Mouse (Mus musculus) adipocyte (in vitro differentiated cells): Measurements from ENCODE around the gene Cabp1.
"Not testable (repeated sequence)": the region's sequence is repeated elsewhere in the genome, so short reads cannot be mapped to it uniquely, and the experiment has no call there.

Source experiments
- DNase-seq: peaks from one replicate; pipeline ENCODE4 v3.0.0-alpha.2; 2016; ENCODE audit warnings: low spot score

The Cabp1 gene

DNA sequence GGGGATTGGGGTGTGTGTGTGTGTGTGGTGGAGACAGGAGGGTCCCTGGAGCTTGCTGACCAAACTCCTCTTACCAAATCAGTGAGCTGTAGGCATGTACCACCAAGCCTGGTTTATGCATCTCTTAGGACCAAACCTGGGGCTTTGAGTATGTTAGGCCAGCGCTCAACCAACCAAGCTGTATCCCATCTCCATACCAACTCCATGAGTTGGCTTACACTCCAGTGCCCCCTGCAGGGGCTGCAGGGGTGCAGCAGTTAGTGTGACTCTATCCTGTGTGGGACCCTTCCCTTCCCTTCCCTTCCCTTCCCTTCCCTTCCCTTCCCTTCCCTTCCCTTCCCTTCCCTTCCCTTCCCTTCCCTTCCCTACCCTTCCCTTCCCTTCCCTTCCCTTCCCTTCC lies 19.6 kb downstream of the Cabp1 start:
- no peak for DNase-seq

DNA sequence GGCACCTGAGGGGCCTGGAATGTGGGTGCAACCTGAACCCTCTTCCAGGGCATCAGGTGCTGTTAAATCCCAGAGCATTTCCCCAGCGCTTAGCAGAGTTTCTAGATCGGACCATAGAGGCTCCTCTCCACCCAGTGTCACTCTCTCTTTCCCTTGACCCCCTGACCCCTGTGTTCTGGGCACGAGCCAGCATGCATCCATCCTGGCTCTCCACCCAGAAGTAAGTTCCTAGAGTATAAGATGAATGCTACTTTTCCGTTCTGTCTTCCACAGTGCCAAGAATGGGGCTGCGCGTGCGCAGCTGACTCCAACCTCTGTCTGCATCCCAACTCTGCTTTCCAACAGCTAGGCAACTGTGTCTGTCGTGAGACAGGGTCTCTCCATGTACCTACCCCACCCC lies 24.0 kb downstream of the Cabp1 start:
- no peak for DNase-seq

DNA sequence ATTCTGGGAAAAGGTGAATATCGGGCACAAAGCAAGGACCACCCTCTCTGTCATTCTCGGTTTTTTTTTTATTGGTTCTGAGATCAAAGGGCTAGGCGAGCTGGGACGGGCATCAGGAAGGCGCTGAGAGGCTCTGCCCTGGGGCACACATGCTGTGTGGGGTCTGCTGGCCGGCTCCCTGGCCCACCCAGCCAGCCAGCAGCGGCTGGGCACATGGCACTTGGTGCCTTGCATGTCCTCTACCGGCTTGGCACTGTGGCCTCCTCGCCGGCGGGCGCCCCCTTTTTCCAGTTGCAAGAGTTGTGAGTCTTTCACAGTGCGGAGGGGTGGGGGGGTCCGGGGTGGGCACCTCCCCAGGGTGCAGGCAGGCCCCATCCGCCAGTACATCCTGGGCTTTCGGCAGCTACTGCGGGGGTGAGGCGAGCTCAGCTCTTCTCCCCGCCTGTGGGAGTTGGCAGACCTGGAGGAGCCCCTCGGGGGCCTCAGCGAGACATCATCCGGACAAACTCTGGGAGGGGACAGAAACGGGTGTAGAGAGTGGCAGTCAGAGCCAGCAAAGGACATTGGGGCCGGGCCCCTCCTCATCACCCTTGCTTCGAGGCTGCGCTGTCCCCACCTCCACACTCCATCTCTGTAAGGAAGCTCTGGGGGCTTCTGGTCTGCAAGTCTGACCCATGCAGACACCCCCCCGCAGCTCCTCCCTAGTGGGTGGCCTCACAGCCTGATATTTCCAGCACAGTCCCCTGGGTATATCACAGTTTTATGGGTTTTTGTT lies 25.4 kb downstream of the Cabp1 start:
- DNase-seq = no peak

DNA sequence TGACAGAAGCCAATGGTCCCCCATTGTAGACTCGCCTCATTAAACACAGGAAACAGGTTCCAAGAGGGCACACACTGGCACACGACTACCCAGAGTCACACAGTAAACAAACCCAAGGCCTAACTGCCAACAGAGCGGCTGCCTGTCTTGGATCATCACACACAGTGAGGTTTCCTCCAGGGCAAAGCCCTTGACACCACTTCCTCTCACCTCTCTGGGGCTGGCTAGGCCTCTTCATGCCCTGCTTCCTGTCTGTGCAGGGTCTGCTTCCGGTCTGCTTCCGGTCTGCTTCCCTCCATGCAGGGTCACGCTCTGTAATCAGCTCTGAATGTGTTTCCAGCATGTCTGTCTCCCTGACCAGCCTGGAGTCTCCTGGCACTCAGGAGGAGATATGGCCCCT lies 26.8 kb downstream of the Cabp1 start:
- DNase-seq = no peak

DNA sequence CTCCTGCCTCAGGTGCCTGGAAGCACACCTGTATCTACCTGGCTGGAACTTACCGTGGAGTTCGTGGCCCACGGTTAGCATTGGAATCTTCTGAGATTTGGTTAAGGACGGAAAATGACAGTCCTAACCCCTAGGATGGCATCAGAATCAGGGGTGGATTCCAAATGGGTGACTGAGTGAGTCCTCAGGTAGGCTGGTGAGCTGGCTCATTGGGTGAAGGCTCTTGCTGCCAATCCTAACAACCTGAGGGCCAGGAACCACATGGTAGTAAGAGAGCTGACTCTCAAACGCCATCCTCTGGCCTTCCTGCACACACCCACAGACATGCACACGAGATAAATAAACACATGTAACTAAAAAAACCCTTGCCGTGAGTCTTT lies 27.4 kb downstream of the Cabp1 start:
- DNase-seq = no peak

DNA sequence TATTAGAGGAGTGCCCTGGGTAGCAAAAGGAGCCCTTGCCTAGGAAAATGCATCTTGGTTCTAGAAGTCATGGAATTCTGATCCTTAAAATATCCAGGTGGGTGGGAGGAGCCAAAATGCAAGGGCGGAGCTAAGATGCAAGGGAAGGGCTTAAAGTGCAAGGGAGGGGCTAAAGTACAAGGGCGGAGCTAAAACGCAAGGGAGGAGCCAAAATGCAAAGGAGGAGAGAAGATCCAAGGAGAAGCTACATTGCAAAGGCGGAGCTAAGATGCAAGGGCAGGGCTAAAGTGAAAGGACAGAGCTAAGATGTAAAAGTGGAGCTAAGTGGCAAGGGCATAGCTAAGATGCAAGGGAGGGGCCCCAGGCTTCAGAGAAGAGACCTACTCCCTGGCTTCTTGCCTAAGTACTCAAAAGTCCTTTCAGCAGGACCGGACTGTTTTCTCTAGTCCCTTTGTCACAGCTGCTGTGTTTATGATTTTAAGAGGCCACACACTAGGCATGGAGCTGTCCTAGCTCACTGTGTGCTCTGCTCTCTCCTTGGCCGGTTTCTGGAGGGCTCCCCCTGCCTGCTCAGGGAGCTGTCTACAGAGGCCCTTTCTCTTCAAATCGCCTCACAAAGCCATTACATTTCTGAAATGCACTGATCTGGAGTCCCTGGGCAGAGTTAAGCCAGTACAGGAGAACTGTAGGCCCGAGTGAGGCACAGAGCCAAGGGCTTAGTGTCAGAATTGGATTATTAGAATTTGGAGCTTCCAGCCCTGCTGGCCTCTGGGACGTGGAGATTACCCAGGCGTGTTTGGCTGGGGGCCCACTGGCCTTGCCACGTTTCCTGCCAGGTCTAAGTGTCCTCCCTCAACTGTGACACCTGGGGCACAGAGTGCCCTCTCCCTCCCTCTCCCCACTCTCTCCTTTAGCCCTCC lies 28.0 kb downstream of the Cabp1 start:
- DNase-seq = no peak

DNA sequence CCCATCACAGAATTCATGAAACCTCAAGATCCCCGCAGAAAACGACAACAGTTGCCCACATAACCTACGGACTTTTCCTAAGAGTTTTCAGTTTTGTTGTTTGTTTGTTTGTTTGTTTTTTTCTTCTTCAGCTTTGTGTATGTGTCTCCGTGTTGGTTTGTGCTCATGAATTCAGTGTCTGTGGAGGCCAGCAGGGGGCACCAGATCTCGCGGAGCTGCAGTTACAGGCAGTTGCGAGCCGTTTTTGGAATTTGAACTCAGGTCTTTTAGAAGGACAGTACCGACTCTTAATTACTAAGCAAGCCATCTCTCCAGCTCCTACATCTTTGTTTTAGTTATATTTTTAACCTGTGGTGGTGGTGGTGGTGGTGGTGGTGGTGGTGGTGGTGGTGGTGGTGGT lies 28.8 kb downstream of the Cabp1 start:
- no peak for DNase-seq

DNA sequence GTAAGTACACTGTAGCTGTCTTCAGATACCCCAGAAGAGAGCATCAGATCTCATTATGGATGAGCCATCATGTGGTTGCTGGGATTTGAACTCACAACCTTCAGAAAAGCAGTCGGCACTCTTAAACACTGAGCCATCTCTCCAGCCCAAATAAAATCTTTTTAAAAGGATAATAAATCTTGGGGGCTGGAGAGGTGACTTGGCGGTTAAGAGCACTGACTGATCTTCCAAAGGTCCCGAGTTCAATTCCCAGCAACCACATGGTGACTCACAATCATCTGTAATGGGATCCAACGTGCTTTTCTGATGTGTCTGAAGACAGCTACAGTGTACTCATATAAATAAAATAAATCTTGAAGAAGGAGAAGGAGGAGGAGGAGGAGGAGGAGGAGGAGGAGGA lies 29.7 kb downstream of the Cabp1 start:
- DNase-seq = not testable (repeated sequence)

DNA sequence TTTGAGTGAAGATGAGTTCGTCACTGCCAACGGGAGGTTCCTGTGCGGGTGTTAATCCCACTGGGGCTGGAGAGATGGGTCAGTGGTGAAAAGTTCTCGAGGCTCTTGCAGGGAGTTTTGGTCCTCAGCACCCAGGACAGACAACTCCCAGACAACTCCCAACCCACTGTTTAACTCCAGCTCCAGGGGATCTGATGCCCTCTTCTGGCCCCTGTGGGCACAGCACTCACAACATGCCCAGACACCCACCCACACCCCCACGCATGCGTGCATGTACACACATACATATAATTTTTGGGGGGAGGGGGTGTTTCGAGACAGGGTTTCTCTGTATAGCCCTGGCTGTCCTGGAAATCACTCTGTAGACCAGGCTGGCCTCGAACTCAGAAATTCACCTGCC lies 30.6 kb downstream of the Cabp1 start:
- DNase-seq = no peak

DNA sequence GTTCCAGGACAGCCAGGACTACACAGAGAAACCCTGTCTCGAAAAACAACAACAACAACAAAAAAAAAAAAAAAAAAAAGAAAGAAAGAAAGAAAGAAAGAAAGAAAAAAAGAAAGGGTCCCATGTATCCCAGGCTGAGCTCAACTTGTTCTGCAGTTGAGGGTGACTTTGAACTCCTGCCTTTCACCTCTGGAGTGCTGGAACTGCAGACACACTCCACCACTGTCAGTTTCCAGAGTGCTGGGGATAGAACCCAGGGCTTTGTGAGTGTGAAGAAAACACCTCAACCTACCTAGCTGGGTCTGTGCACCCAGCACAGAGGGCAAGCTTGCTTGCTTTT lies 32.3 kb downstream of the Cabp1 start:
- not testable (repeated sequence) for DNase-seq

DNA sequence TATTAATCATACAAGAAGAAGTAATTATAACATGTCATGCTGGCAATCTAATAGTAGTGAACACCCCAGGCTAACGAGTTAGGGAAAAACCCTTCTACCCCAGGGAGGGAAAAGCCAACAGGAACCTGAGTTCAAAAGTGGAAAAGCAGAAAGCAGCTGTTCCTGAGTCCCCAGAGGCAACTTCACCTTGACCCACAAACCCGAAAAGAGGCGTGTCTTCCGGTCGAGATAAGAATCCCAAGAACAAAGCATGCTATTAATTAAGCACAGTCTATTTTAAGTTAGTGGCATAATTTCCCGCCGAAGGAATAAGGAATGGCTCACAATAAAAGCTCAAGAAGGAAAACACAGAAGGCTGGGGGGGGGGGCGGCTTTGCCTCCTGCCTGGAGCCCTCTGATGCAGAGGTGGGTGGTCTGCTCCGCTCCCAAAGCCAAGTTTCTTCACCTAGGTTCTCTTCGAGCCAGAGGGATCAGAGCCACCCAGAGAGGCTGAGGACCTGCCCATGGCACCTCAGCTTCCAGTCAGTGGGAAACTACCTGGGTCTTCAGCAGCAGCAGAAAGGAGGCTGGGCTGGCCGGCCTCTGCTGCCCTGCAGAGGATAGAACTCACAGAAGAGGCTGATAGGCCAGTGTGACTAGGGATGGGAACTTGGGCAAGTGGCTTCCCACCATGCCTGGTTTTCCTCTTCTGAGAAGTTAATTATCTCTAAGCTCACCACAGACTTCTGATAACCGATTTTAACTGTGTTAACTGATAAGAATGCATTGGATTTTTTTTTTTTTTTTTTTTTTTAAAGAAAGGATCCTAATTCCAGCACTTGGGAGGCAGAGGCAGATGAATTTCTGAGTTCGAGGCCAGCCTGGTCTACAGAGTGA lies 32.9 kb downstream of the Cabp1 start:
- no peak for DNase-seq

DNA sequence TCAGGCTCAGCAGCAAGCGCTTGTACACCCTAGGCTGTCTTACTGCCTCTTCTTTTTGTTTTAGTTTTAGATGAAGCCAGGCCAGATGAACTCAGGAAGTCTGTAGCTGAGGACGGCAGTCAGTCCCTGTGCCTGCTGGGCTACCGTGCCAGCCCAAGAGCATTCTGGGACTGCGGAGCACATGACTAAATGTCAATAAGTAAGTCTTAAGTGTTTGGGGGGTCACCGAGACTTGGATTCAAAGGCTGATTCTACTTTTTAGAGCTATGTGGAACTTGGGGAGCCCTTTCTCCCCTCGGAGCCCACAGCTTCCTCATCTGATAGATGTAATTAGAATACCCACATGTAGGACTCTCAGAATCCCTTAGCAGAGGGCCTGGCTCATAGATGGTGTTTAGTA lies 33.5 kb downstream of the Cabp1 start:
- no peak for DNase-seq

DNA sequence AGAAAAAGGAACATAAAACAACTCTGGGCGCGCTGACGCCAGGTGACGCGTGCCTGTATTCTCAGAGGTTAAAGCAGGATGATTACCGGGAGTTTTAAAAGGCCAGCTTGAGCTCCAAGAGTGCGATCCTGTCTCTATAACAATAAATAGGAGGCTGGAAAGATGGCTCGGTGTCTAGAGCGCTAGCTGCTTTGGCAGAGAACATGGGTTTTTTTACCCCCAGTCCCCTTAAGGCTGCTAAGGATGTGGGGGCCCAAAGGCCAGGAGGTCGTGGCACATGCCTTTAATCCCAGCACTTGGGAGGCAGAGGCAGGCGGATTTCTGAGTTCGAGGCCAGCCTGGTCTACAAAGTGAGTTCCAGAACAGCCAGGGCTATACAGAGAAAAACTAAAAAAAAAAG lies 35.0 kb downstream of the Cabp1 start:
- DNase-seq = no peak

DNA sequence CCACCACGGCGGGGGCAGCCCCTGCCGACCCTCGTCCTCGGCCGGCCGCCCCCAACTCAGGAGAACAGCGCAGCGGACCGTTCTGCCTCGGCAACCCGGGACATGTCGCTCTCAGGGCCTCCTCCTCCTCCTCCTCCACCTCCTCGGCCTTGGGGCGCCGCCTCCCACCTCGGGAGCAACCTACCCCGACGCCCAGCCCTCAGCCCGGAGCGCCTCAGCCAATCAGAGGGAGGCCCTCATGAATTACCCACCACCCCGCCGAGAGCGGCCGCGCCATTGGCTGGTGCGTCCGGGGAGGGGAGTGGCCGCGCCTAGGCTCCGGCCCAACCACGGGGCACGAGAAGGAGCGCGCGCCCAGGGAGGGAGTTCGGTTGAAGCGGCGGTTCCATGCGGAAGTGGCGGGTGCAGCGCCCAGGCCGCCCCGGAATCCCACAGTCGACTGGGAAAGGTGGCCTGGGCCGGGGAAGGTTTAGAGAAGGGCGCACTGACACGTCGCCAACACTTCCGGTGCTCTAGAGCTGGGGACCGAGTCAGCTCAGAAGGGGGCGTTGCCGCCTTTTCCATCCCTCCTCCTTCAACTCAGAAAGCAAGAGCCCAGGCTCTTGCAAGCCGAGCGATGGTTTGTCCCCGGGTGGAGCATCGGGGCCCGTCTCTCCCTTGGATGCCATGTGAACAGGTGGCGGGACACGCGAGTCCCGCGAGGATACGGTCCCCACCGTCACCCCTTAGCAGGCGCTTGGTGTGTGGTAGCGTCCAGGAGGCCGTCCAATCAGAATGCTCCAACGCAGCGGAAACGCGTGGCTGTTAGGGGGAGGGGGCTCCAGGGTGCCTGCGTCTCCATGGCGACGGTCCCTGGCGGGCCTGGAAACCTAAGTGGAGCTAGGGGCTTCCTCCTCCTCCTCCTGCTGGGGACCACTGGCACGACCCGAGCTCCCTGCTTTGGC lies 35.9 kb downstream of the Cabp1 start, which contains the start of gene Mlec:
TSS of gene Mlec (minus strand) at position 140 of the 944 bp plus-strand sequence.
- DNase-seq = peak; percentile 99

DNA sequence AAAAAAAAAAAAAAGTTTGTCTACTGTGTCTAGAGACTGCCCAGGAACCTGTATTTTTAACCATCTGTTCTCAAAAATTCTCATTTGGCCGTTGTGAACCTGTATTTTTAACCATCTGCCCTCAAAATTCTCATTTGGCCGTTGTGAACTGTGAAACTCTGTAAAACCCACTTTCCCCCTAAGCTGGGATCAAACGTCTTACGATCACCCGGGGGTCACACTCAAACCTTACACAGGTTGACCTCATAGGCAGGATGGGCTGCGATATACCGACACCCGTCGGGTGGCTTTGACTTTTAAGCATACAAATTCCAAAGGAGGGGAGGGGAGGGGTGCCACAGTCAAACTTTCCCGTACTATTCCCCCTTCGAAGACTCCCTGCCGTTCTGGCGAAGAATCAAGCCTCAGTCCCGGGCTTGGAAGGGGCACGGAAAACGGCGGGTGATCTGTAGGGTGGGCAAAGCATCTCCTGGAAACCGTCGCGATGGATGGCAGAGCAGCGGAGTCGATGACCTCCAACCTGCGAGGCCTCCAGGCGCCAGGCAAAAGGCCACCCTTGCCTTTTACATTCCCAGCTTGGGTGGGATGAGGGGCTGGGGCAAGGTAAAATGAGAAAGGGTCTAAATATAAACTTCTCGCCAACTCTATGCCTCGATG lies 37.1 kb downstream of the Cabp1 start:
- DNase-seq = no peak

DNA sequence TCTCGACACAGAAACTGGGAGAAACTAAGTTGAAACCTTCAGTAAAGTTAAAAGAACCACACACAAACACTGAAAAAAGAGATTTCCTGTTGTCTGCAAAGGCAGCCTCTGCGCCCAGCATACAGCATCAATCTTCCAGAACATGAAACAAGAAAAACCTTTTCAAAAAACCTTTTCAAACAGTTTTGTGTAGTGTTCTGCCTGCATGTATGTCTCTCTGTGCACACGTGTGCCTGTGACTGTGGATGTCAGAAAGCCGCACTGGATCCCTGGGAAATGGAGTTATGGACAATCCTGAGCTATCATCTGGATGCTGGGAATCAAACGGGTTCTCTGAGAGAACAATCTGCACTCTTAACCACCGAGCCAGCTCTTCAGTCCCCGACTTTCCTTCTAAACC lies 37.8 kb downstream of the Cabp1 start:
- no peak for DNase-seq

DNA sequence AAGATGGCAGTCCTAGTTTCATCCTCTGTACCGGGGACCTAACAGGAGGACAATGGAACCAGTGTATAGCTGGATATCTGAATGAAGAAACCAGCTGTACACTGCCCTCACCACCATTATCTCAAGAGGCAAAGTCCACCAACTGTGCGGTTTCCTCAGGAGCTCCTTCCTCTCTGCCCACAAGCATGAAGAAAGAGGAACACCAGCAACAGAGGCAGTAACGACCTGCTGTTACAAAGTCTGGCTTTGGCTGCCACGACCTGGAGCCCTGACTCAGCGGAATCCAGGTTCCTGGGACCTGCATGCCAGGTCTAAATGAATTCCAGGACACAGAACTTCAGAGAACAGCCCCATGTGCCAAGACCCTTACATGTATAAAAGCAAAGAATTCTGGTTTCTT lies 38.4 kb downstream of the Cabp1 start:
- no peak for DNase-seq

DNA sequence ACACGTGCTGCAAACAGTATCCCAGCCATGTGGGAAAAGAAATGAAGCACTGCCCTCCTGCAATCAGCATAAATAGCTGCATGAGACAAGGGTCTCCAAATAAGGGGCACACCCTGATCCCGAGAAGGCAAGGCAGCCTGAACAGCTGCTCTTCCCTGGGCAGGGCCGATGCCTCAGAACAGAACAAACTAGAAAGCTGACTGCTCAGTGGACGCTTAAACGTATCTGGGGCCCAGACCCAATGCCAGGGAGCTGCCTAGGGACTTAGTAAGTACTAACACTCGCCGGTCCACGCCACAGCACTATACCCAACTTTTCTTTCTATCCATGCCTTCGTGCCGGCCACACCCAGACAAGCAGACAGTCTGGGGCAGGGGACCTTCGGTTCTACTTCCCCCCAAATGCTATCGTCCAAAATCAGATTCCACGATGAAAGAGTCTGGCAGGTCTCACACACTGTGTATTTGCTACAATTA lies 39.0 kb downstream of the Cabp1 start:
- no peak for DNase-seq

DNA sequence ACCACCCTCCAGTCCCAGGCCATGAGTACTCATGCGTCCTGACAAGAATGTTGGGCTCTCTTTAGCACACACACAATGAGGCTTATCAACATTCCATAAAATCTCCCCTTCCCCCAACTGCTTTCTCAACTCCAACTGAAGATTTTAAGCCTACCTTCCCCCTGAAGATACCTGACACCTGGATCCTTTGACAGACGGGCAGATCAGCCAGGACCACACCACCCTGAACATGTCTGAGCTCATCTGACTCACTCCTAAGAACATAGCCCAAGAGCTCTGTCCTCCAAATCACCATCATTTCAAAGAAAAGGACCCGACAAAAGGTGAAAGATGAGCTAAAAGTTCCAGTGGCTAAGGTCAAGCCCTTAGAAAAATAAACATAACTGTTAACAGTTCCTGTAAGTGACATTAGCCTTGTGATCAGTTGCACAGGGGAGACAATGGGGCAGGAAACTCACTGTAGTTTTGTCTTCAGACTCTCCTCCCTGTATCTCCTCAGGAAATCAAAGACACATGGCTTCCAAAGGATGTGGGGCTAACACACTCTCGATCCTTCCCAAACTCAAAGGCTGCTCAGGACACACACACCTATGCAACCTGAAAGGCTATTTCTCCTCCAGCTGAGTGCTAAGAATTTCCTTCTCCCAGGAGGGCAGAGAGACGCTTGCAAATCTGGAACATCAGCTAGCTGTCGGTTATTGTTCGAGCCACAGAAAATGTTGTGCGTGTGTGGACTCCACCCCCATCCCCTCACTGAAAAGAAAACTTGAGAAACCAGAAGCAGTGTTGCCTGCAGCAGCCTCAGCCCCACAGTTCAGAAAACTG lies 41.8 kb downstream of the Cabp1 start:
- DNase-seq = no peak

DNA sequence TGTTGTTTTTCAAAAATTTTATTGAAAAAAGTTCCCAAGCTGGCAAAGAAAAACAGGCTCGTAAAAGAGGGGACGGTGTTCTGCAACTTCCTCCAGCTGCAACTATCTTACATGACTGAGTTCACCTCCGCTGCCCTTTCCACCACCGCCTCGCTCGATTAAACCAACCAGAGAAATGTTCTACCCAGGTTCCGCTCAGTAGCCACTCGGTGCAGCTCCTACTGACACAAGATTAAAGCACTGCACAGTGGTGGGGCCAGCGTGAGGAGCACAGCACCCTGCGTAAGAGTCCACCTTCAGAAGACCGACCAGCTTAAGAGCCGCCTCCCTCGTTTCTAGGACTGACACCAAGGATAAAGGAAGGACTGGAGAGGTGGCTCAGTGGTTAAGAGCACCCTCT lies 42.7 kb downstream of the Cabp1 start:
- DNase-seq = no peak
